Mouse (Mus musculus) intestine, embryonic 14.5 days (tissue): ENCODE results near the gene Gm45021. TPM values are rescaled to one million over a fixed set of nuclear protein-coding genes. Genes with fewer than 3 reads are reported as not detected.

Experiments used
- ATAC-seq: fragments of 200-750 bp; cut with Nextera tagmentation; replicated peaks from 2 replicates; pipeline ENCODE4 v1.8.0; 2017; ENCODE audit warnings: low read depth, moderate number of reproducible peaks, moderate TSS enrichment, moderate library complexity; ENCODE audit not compliant: low FRiP score, low TSS enrichment
- DNase-seq: peaks from one replicate; pipeline ENCODE4 v3.0.0-alpha.2; 2018; ENCODE audit warnings: low spot score
- H3K27ac ChIP-seq: fragments of 300-500 bp; sonication (generic); 2 replicates; pipeline ENCODE4 v1.5.1; 2014; ENCODE audit warnings: low read depth, mild to moderate bottlenecking, control low read depth
- H3K27me3 ChIP-seq: fragments of 300-500 bp; sonication (generic); replicated peaks from 2 replicates; pipeline ENCODE4 v1.6.1; 2014; ENCODE audit warnings: low read length, control low read depth; ENCODE audit not compliant: control insufficient read depth, insufficient read depth
- H3K36me3 ChIP-seq: fragments of 300-500 bp; sonication (generic); 2 replicates; pipeline ENCODE4 v1.6.1; 2014; ENCODE audit warnings: low read length, control low read depth; ENCODE audit not compliant: control insufficient read depth, insufficient read depth
- H3K4me1 ChIP-seq: fragments of 300-500 bp; sonication (generic); replicated peaks from 2 replicates; pipeline ENCODE4 v1.6.1; 2014; ENCODE audit warnings: low read length, control low read depth, mixed read lengths; ENCODE audit not compliant: control insufficient read depth, insufficient read depth
- H3K4me2 ChIP-seq: fragments of 300-500 bp; sonication (generic); 2 replicates; pipeline ENCODE4 v1.6.1; 2014; ENCODE audit warnings: low read length
- H3K4me3 ChIP-seq: fragments of 300-500 bp; sonication (generic); 2 replicates; pipeline ENCODE4 v1.5.1; 2014; ENCODE audit warnings: low read depth, low read length, control low read depth, mixed read lengths
- H3K9ac ChIP-seq: fragments of 300-500 bp; sonication (generic); 2 replicates; pipeline ENCODE4 v1.6.1; 2014; ENCODE audit warnings: mild to moderate bottlenecking, low read length
- H3K9me3 ChIP-seq: fragments of 300-500 bp; sonication (generic); 2 replicates; pipeline ENCODE4 v1.6.1; 2016; ENCODE audit warnings: low read length, control low read depth; ENCODE audit not compliant: control insufficient read depth
- WGBS: fragments of 180-500 bp; shearing (Covaris S2); extraction: QIAGEN DNeasy Blood & Tissue Kit; methylation state at CpG from one replicate; pipeline ENCODE4 v1.1.7; 2014; 5-methylcytosine and 5-hydroxymethylcytosine counted together
- polyA plus RNA-seq: library from polyadenylated mRNA; unstranded; fragments of >200 nt; fragmentation: Nextera tagmentation; extraction: Ambion mirVana; gene quantifications from 2 replicates; pipeline ENCODE4 v1.2.1, GENCODE M21; 2014

Gm45021 gene
- polyA plus RNA-seq, 1 experiment from 2014 or later: not detected

- H3K36me3 ChIP-seq: no peaks in the 10 kb centered on the region
- no peak overlapping the region for H3K4me3 ChIP-seq
- ATAC-seq (no peak), DNase-seq (no peak)
- WGBS: 46% methylated on average over 3 of the region's 3 CpGs
- H3K9me3 ChIP-seq: no peaks in the 10 kb centered on the region
- no peak overlapping the region for H3K27ac ChIP-seq
- no peak overlapping the region for H3K9ac ChIP-seq
- H3K27me3 ChIP-seq: no peaks in the 10 kb centered on the region
- no peak overlapping the region for H3K4me2 ChIP-seq
- H3K4me1 ChIP-seq: no peaks in the 10 kb centered on the region
Observed at GRCm38 (mm10) chr6:48581257-48581656, 8.2 kb upstream of the Gm45021 start.

- no peaks in the 10 kb centered on the region for H3K36me3 ChIP-seq
- no peak overlapping the region for H3K9ac ChIP-seq
- WGBS: 84% methylated on average over 3 of the region's 3 CpGs
- ATAC-seq: 0 out of 2 replicates have a peak, but pooled peaks have one; percentile 47
- no peaks in the 10 kb centered on the region for H3K4me1 ChIP-seq
- no peaks in the 10 kb centered on the region for H3K27me3 ChIP-seq
- H3K27ac ChIP-seq: no peak overlapping the region
- H3K4me3 ChIP-seq: no peak overlapping the region
- no peaks in the 10 kb centered on the region for H3K9me3 ChIP-seq
- peak; percentile 67 for DNase-seq
- no peak overlapping the region for H3K4me2 ChIP-seq
Observed at GRCm38 (mm10) chr6:48582037-48582436, 7.4 kb upstream of the Gm45021 start.

- 85% methylated on average over 3 of the region's 3 CpGs for WGBS
- ATAC-seq (no peak), DNase-seq (no peak)
- Histone ChIP-seq H3K9me3 (peaks cover 11% of the 10 kb centered on the region), H3K27ac (no peak overlapping the region), H3K4me1 (peaks cover 11% of the 10 kb centered on the region; the same call in 1 of the 2 replicates), H3K4me3 (no peak overlapping the region), H3K27me3 (no peaks in the 10 kb centered on the region), H3K36me3 (peaks cover 9% of the 10 kb centered on the region), H3K9ac (no peak overlapping the region), H3K4me2 (no peak overlapping the region)
Observed at GRCm38 (mm10) chr6:48591221-48591845, 1.9 kb downstream of the Gm45021 start.

- Histone ChIP-seq H3K4me2 (no peak overlapping the region), H3K27ac (no peak overlapping the region), H3K27me3 (no peaks in the 10 kb centered on the region), H3K9ac (no peak overlapping the region), H3K36me3 (peaks cover 14% of the 10 kb centered on the region), H3K4me1 (peaks cover 11% of the 10 kb centered on the region; the same call in 1 of the 2 replicates), H3K9me3 (peaks cover 16% of the 10 kb centered on the region), H3K4me3 (no peak overlapping the region)
- ATAC-seq (no peak), DNase-seq (no peak)
- WGBS: 87% methylated on average over 6 of the region's 6 CpGs
Observed at GRCm38 (mm10) chr6:48591871-48592270, 2.5 kb downstream of the Gm45021 start.

GRCm38 (mm10) chr6:48593158-48594042, 4.0 kb downstream of the Gm45021 start, which contains the start of the genes Repin1 and Gm44965:
Gene Repin1, plus strand, starts transcription at chr6:48593883.
Gene Gm44965, plus strand, starts transcription at chr6:48593941.
- peak within 1 kb of the TSS; percentile 75 for H3K4me3 ChIP-seq

GRCm38 (mm10) chr6:48594043-48594738, 4.8 kb downstream of the Gm45021 start:
- peak overlapping the region; percentile 70 for H3K4me2 ChIP-seq
- peak; percentile 85 for DNase-seq
- peak overlapping the region; percentile 79 for H3K27ac ChIP-seq
- H3K4me1 ChIP-seq: peaks cover 11% of the 10 kb centered on the region; the same call in 1 of the 2 replicates
- peaks cover 32% of the 10 kb centered on the region for H3K9me3 ChIP-seq
- no peaks in the 10 kb centered on the region for H3K27me3 ChIP-seq
- WGBS: 2% methylated on average over 29 of the region's 41 CpGs
- ATAC-seq: peak; percentile 47
- peak overlapping the region; percentile 75 for H3K4me3 ChIP-seq
- H3K9ac ChIP-seq: peak overlapping the region; percentile 83
- peaks cover 38% of the 10 kb centered on the region for H3K36me3 ChIP-seq

More at GRCm38 (mm10) chr6:48593158-48594042, 4.0 kb downstream of the Gm45021 start, which contains the start of the genes Repin1 and Gm44965:
- H3K27ac ChIP-seq: peak within 1 kb of the TSS; percentile 79
- peaks cover 30% of the 10 kb centered on the region for H3K36me3 ChIP-seq
- H3K4me2 ChIP-seq: peak within 1 kb of the TSS; percentile 70
- peak; percentile 95 for DNase-seq
- 7% methylated on average over 45 of the region's 45 CpGs for WGBS
- H3K27me3 ChIP-seq: no peaks in the 10 kb centered on the region
- peak within 1 kb of the TSS; percentile 83 for H3K9ac ChIP-seq
- peak; percentile 93 for ATAC-seq
- H3K9me3 ChIP-seq: peaks cover 32% of the 10 kb centered on the region
- H3K4me1 ChIP-seq: peaks cover 11% of the 10 kb centered on the region; the same call in 1 of the 2 replicates

GRCm38 (mm10) chr6:48595278-48595677, 5.9 kb downstream of the Gm45021 start:
- Histone ChIP-seq H3K4me1 (peaks cover 11% of the 10 kb centered on the region; the same call in 1 of the 2 replicates), H3K36me3 (peaks cover 47% of the 10 kb centered on the region)

More at GRCm38 (mm10) chr6:48595278-48595677, 5.9 kb downstream of the Gm45021 start:
- DNase-seq: no peak
- H3K9ac ChIP-seq: no peak overlapping the region
- WGBS: 33% methylated on average over 1 of the region's 1 CpGs
- ATAC-seq: no peak
- H3K27ac ChIP-seq: no peak overlapping the region
- peaks cover 32% of the 10 kb centered on the region for H3K9me3 ChIP-seq
- peak overlapping the region; percentile 70 for H3K4me2 ChIP-seq
- H3K27me3 ChIP-seq: no peaks in the 10 kb centered on the region
- H3K4me3 ChIP-seq: 0 out of 2 replicates have a peak overlapping the region, but pooled peaks have one; percentile 75
